Mouse (Mus musculus) forebrain, embryonic 13.5 days (tissue): ENCODE data around the gene Endog. TPM values are rescaled to one million over a fixed set of nuclear protein-coding genes. Genes with fewer than 3 reads are reported as not detected.
"Not testable (repeated sequence)": the region's sequence is repeated elsewhere in the genome, so short reads cannot be mapped to it uniquely, and the experiment has no call there.

Experiments used
- ATAC-seq: fragments of 200-750 bp; cut with Nextera tagmentation; 2 replicates; pipeline ENCODE4 v1.8.0; 2017
- H3K27ac ChIP-seq: fragments of 300-500 bp; sonication (generic); 2 replicates; pipeline ENCODE4 v1.5.1; 2015; ENCODE audit warnings: inconsistent platforms, mild to moderate bottlenecking, moderate library complexity
- H3K27me3 ChIP-seq: fragments of 300-500 bp; sonication (generic); 2 replicates; pipeline ENCODE4 v1.6.1; 2015; ENCODE audit warnings: mild to moderate bottlenecking, inconsistent platforms
- H3K36me3 ChIP-seq: fragments of 300-500 bp; sonication (generic); 2 replicates; pipeline ENCODE4 v1.6.1; 2015; ENCODE audit warnings: mild to moderate bottlenecking, inconsistent platforms; ENCODE audit not compliant: poor library complexity, severe bottlenecking
- H3K4me1 ChIP-seq: fragments of 300-500 bp; sonication (generic); 2 replicates; pipeline ENCODE4 v1.6.1; 2015; ENCODE audit warnings: inconsistent platforms
- H3K4me2 ChIP-seq: fragments of 300-500 bp; sonication (generic); 2 replicates; pipeline ENCODE4 v1.6.1; 2015; ENCODE audit warnings: inconsistent platforms, mild to moderate bottlenecking, moderate library complexity
- H3K4me3 ChIP-seq: fragments of 300-500 bp; sonication (generic); 2 replicates; pipeline ENCODE4 v1.5.1; 2015; ENCODE audit warnings: mild to moderate bottlenecking, inconsistent platforms
- H3K9ac ChIP-seq: fragments of 300-500 bp; sonication (generic); 2 replicates; pipeline ENCODE4 v1.6.1; 2015; ENCODE audit warnings: mild to moderate bottlenecking, inconsistent platforms
- H3K9me3 ChIP-seq: fragments of 300-500 bp; sonication (generic); replicated peaks from 2 replicates; pipeline ENCODE4 v1.6.1; 2016; ENCODE audit warnings: inconsistent platforms
- WGBS: fragments of 180-500 bp; shearing (Covaris S2); methylation state at CpG from one replicate; pipeline ENCODE4 v1.1.7; 2015; 5-methylcytosine and 5-hydroxymethylcytosine counted together
- polyA plus RNA-seq: library from polyadenylated mRNA; unstranded; fragments of >200 nt; fragmentation: Nextera tagmentation; extraction: Ambion mirVana; gene quantifications from 2 replicates; pipeline ENCODE4 v1.2.1, GENCODE M21; 2015

The Endog gene
- polyA plus RNA-seq, 1 experiment from 2014 or later: 9.5 TPM

DNA sequence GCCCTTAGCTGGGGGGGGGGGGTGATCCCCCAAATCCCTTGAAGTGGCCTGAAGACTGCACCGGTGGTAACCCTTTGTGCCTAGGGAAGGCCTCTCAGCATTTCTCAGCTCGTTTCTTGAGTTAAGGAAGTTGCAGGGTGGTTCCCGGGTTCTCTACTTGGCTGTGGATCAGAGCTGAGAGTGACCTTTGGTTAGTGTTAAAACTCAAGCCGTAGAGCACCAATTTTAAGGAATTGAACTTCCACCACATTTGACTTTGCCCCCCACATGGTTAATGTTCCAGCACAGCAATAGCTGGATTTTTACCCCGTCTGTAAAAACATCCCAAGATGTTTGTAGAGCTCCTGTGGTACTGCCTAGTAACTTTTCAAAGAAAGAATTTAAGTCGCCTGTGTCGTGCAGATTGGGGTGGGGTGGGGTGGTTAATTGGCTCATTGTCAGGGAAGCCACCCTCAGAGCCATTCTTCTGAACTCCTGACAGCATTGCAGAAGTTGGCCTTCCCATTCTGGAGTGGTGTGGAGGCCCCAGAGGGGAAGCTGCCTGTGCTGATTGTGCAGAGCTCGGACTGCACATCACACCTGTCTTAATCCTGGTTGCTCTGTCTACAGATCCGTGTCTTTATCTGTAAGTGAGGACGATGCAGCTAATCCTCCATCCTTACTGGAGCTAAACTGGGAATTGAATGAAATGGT lies 36.2 kb upstream of the Endog start:
- H3K4me3 ChIP-seq: peak overlapping the region; percentile 73
- H3K27ac ChIP-seq: no peak overlapping the region
- H3K36me3 ChIP-seq: peaks cover 38% of the 10 kb centered on the region
- H3K9me3 ChIP-seq: no peaks in the 10 kb centered on the region
- H3K9ac ChIP-seq: peak overlapping the region; percentile 85
- 45% methylated on average over 10 of the region's 10 CpGs for WGBS
- H3K4me2 ChIP-seq: peak overlapping the region; percentile 93
- H3K27me3 ChIP-seq: no peaks in the 10 kb centered on the region
- H3K4me1 ChIP-seq: peaks cover 26% of the 10 kb centered on the region
- no peak for ATAC-seq

DNA sequence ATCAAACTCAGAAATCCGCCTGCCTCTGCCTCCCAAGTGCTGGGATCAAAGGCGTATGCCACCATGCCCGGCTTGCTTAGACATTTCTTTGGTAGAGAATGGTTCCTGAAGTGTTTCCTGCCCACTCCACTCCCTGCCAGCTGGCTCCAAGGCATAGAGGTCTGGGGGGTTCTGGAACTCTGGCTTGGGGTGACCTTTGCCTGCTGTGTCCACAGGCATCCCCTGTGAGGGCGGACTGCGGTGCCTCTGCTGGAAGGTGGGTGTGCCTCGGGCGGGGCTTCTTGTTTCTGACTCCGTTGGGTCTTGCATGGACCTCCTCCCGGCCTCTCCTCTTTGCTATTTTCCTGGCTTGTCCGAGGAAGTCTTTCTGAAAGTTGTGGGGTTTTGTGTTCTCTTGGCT lies 34.8 kb upstream of the Endog start:
- no peak for ATAC-seq
- Histone ChIP-seq H3K4me1 (peaks cover 26% of the 10 kb centered on the region), H3K9ac (no peak overlapping the region), H3K4me3 (no peak overlapping the region), H3K9me3 (no peaks in the 10 kb centered on the region), H3K4me2 (no peak overlapping the region), H3K27ac (no peak overlapping the region), H3K27me3 (no peaks in the 10 kb centered on the region), H3K36me3 (peaks cover 52% of the 10 kb centered on the region)
- WGBS: 90% methylated on average over 10 of the region's 10 CpGs

DNA sequence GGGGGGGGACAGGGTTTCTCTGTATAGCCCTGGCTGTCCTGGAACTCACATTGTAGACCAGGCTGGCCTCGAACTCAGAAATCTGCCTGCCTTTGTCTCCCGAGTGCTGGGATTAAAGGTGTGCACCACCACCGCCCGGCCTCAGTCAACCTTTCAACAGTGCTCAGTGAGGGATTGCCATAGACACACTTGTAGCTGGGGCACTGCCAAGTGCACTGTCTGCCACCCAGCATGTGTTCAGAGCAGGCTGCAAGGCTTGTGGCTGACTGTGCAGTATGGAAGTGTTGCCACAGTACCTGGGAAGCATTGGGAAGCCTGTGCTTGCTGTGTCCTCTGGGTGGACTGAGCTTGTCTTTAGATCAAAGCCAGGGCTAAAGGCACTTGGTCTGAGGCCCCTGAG lies 31.3 kb upstream of the Endog start:
- WGBS: 91% methylated on average over 4 of the region's 4 CpGs
- not testable (repeated sequence) for H3K9ac ChIP-seq, H3K4me1 ChIP-seq, H3K27ac ChIP-seq, H3K9me3 ChIP-seq, H3K4me2 ChIP-seq, ATAC-seq, H3K4me3 ChIP-seq, H3K27me3 ChIP-seq
- peaks cover 88% of the 10 kb centered on the region for H3K36me3 ChIP-seq

DNA sequence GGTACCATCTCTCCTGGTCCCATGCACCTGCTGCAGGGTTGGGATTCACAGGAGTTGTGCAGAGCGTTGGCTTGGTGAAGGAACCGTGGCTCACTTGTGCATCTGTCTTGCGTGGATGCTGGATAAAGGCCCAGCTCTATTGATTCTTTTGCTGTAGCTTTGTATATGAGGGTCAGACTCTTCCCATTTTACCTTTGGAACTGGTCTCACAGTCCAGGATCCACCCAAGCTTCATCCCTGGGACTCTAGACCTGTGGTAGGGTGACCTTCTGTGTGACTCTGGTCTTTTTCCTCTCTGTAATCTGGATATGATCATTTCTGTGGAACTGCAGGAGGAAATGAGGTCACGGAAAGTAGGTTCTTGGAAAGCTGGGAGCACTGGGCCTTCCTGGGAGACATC lies 26.9 kb upstream of the Endog start:
- WGBS: 94% methylated on average over 4 of the region's 4 CpGs
- Histone ChIP-seq H3K27ac (no peak overlapping the region), H3K9me3 (no peaks in the 10 kb centered on the region), H3K9ac (no peak overlapping the region), H3K36me3 (peaks cover 93% of the 10 kb centered on the region), H3K4me2 (no peak overlapping the region), H3K4me1 (no peaks in the 10 kb centered on the region), H3K27me3 (no peaks in the 10 kb centered on the region), H3K4me3 (no peak overlapping the region)
- no peak for ATAC-seq

DNA sequence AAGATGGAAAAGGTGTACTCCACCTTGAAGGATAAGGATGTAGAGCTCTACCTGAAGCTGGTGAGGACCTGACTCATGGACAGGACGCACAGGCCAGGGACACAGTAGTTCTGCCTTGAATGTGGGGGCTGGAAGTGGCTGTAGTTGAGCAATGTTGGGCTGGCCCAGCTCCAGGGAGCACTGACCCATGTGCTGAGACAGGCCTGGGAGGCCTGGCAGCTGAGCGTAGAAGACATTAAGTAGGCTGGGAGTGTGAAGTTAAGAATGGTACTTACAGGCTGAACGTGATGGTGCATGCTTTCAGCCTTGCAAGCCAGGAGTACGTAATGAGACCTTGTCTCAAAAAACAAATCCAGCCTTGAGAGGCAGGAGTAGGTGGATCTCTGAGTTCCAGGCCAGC lies 23.8 kb upstream of the Endog start:
- H3K27me3 ChIP-seq: no peaks in the 10 kb centered on the region
- ATAC-seq: no peak
- peaks cover 93% of the 10 kb centered on the region for H3K36me3 ChIP-seq
- H3K4me3 ChIP-seq: no peak overlapping the region
- WGBS: 97% methylated on average over 4 of the region's 4 CpGs
- H3K4me2 ChIP-seq: no peak overlapping the region
- no peaks in the 10 kb centered on the region for H3K4me1 ChIP-seq
- no peak overlapping the region for H3K27ac ChIP-seq
- no peak overlapping the region for H3K9ac ChIP-seq
- no peaks in the 10 kb centered on the region for H3K9me3 ChIP-seq

DNA sequence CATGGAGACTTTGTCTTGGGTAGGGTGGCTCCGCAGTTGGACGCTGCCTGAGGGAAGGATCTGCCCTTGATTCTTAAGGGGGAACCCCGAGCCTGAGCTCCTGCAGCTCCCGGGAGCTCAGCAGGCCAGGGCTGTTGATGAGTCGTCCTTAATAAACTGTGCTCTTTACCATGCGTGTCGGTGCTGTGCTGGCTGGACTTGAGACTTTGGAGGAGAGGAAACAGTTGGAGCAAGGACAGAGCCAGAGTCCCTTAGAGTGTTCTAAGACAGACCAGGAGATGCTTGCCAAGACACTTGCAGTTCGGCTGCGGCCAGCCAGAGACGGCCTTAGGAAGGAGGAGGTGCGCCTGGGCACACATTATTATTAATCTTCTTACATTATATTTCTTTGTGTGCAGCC lies 19.5 kb upstream of the Endog start:
- no peaks in the 10 kb centered on the region for H3K27me3 ChIP-seq
- H3K4me3 ChIP-seq: no peak overlapping the region
- H3K27ac ChIP-seq: no peak overlapping the region
- no peaks in the 10 kb centered on the region for H3K4me1 ChIP-seq
- ATAC-seq: no peak
- H3K9me3 ChIP-seq: no peaks in the 10 kb centered on the region
- no peak overlapping the region for H3K9ac ChIP-seq
- no peak overlapping the region for H3K4me2 ChIP-seq
- peaks cover 51% of the 10 kb centered on the region for H3K36me3 ChIP-seq
- WGBS: 91% methylated on average over 11 of the region's 11 CpGs

DNA sequence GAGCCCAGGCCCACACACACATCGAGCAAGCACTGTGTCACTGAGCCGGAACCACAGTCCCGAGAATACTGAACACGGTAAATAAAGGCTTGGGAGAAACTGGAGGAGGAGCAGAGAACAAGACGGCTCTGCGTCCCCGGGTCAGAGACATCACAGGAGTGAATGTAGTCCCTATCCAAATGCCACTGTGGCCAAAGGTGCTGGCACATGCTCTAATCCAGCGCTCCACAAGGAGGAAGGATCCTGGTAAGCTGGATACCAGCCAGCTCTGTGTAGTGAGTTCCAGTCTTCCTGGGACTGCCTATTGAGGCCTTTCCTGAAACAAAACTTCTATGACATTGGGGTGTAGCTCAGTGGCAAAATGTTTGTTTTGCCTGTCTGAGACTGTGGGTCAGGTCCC lies 18.7 kb upstream of the Endog start:
- H3K9me3 ChIP-seq: no peaks in the 10 kb centered on the region
- H3K27me3 ChIP-seq: no peaks in the 10 kb centered on the region
- H3K4me2 ChIP-seq: no peak overlapping the region
- H3K9ac ChIP-seq: no peak overlapping the region
- peaks cover 44% of the 10 kb centered on the region for H3K36me3 ChIP-seq
- 85% methylated on average over 8 of the region's 8 CpGs for WGBS
- no peak overlapping the region for H3K4me3 ChIP-seq
- ATAC-seq: no peak
- no peak overlapping the region for H3K27ac ChIP-seq
- no peaks in the 10 kb centered on the region for H3K4me1 ChIP-seq

DNA sequence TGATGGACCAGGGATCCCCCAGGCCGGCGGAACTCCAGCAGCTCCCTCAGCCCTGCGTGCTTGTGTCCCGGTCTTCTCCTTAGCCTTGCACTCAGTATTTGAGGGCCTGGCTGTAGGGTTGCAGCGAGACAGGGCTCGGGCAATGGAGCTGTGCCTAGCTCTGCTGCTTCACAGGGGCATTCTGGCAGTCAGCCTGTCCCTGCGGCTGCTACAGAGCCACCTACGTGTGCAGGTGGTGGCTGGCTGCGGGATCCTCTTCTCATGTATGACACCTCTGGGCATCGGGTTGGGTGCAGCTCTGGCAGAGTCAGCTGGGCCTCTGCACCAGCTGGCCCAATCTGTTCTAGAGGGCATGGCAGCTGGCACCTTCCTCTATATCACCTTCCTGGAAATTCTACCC lies 11.4 kb upstream of the Endog start:
- ATAC-seq, H3K4me3 ChIP-seq, H3K9ac ChIP-seq, H3K27ac ChIP-seq, H3K4me2 ChIP-seq, H3K4me1 ChIP-seq, H3K36me3 ChIP-seq, H3K27me3 ChIP-seq, H3K9me3 ChIP-seq: not testable (repeated sequence)
- WGBS: 89% methylated on average over 7 of the region's 10 CpGs

DNA sequence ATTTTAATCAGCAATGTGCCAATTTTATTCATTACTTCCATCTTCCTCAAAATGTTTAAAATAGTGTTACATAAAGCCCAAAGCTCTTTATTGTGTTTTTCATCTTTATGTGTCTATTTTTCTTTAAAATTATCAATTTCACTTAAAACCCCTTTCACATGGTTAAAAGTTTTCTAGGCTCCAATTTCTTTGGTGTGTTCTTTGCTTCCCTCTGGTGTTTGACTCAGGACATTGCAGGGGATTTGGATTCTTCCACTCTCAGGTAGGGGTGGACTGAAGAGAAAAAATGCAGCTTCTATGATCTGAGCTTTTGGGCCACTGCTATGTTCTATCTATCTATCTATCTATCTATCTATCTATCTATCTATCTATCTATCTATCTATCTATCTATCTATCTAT lies 9.5 kb upstream of the Endog start:
- peaks cover 7% of the 10 kb centered on the region for H3K9me3 ChIP-seq

DNA sequence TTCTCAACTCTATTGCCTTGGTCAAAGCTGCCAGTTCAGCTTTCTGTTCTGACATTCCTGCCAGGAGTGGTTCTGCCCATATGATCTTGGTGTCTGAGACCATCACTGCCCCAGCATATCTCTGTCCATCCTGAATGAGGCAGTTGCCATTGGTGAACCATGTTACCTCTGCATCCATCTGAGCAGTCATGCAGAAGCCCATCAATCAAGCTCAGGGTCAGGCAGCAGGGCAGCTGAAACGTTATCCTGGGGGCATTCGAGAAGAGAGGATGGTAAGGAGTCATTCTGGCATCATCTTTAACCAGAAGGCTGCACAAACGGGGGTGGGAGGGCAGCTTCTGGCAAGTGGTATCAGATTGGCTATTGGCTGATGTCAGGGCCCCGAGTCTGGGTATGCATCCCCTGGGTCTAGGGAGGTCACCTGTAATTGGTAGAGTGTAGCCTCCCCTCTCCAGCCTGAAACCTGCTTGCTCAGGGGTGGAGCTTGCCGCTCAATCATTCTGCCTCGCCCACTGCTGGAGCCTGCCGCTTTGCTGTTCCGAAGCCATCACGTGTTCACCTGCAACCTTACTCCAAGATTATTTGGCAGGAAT lies 6.9 kb upstream of the Endog start:
- Histone ChIP-seq H3K9me3 (peaks cover 17% of the 10 kb centered on the region), H3K36me3 (no peaks in the 10 kb centered on the region), H3K4me3 (no peak overlapping the region), H3K27me3 (no peaks in the 10 kb centered on the region), H3K4me1 (no peaks in the 10 kb centered on the region), H3K27ac (no peak overlapping the region), H3K9ac (no peak overlapping the region), H3K4me2 (no peak overlapping the region)
- 57% methylated on average over 9 of the region's 9 CpGs for WGBS
- ATAC-seq: no peak

More for the DNA sequence above, 9.5 kb upstream of the Endog start:
- no peaks in the 10 kb centered on the region for H3K36me3 ChIP-seq
- H3K4me3 ChIP-seq: no peak overlapping the region
- H3K27me3 ChIP-seq: no peaks in the 10 kb centered on the region
- H3K27ac ChIP-seq: no peak overlapping the region
- ATAC-seq: no peak
- H3K4me1 ChIP-seq: no peaks in the 10 kb centered on the region
- H3K9ac ChIP-seq: no peak overlapping the region
- no peak overlapping the region for H3K4me2 ChIP-seq

DNA sequence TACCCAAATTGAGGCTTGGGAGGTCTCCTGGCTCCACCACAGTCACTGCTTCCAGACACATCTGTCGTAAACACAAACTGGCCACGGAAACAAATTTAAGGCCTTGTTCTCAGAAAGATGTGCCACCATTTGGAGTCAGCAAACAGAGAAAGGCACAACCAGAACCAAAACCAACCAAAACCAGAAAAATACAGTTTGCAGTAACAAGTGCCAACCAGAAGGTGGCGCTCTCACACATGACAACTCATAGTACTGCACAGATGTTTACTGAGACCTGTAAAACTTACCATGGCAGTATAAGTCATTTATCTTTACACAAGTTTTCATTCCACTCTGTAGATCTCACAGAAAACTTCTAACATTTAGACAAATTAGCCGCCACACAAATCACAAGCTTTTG lies 4.6 kb upstream of the Endog start:
- no peak overlapping the region for H3K4me3 ChIP-seq
- H3K4me2 ChIP-seq: no peak overlapping the region
- H3K9ac ChIP-seq: no peak overlapping the region
- H3K4me1 ChIP-seq: peaks cover 3% of the 10 kb centered on the region; the same call in 1 of the 2 replicates
- peaks cover 17% of the 10 kb centered on the region for H3K9me3 ChIP-seq
- no peaks in the 10 kb centered on the region for H3K36me3 ChIP-seq
- 63% methylated on average over 4 of the region's 4 CpGs for WGBS
- no peaks in the 10 kb centered on the region for H3K27me3 ChIP-seq
- no peak overlapping the region for H3K27ac ChIP-seq
- ATAC-seq: no peak

DNA sequence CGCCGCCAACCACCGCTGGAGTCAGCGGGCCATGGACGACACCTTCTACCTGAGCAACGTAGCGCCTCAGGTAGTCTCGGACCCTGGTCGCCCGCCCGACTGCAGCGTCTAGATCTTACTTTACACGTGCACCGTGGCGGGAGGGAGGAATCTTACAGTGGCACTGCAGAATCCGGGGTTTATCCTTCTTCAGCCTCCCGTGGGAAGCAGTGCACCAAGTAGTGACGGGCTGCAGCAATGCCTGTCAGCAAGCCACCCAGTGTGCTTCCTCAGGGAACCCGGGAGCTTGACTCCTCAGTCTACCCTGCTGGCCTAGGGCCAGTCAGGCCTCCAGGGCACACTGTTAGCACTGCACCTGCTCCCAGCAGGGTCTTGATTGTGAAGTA lies 697 bp downstream of the Endog start:
- Histone ChIP-seq H3K36me3 (peaks cover 44% of the 10 kb centered on the region), H3K27ac (peak overlapping the region; percentile 91), H3K4me3 (peak overlapping the region; percentile 63), H3K4me1 (peaks cover 12% of the 10 kb centered on the region), H3K27me3 (no peaks in the 10 kb centered on the region), H3K9me3 (peaks cover 8% of the 10 kb centered on the region; the same call in 1 of the 2 replicates), H3K9ac (peak overlapping the region; percentile 76), H3K4me2 (peak overlapping the region; percentile 91)
- peak; percentile 46 for ATAC-seq
- WGBS: 1% methylated on average over 19 of the region's 19 CpGs
